Mouse (Mus musculus) liver, embryonic 16.5 days (tissue): ENCODE measurements at regions not wholly inside any gene's neighbourhood (a gene's known extent, or its start where the extent isn't known, plus 50 kb on each side); places are given as distances from the start of the nearest gene placed in this dataset.

Experiments used
- ATAC-seq: fragments of 200-750 bp; cut with Nextera tagmentation; 2 replicates; pipeline ENCODE4 v1.8.0; 2017; ENCODE audit warnings: low read depth, mild to moderate bottlenecking, moderate number of reproducible peaks, moderate library complexity
- H3K27ac ChIP-seq: fragments of 300-500 bp; sonication (generic); 2 replicates; pipeline ENCODE4 v1.5.1; 2014; ENCODE audit warnings: mild to moderate bottlenecking, low read length
- H3K27me3 ChIP-seq: fragments of 300-500 bp; sonication (generic); 2 replicates; pipeline ENCODE4 v1.6.1; 2014; ENCODE audit warnings: low read depth, low read length, mixed read lengths; ENCODE audit not compliant: control insufficient read depth, insufficient read depth
- H3K36me3 ChIP-seq: fragments of 300-500 bp; sonication (generic); 2 replicates; pipeline ENCODE4 v1.6.1; 2014; ENCODE audit warnings: mild to moderate bottlenecking; ENCODE audit not compliant: control insufficient read depth, insufficient read depth
- H3K4me1 ChIP-seq: fragments of 300-500 bp; sonication (generic); 2 replicates; pipeline ENCODE4 v1.6.1; 2014; ENCODE audit warnings: low read depth, low read length, mixed read lengths; ENCODE audit not compliant: control insufficient read depth
- H3K4me2 ChIP-seq: fragments of 300-500 bp; sonication (generic); 2 replicates; pipeline ENCODE4 v1.6.1; 2014; ENCODE audit warnings: low read depth, low read length, mixed read lengths
- H3K4me3 ChIP-seq: fragments of 300-500 bp; sonication (generic); 2 replicates; pipeline ENCODE4 v1.5.1; 2014; ENCODE audit warnings: low read depth, mild to moderate bottlenecking, low read length
- H3K9ac ChIP-seq: fragments of 300-500 bp; sonication (generic); 2 replicates; pipeline ENCODE4 v1.6.1; 2014; ENCODE audit warnings: low read depth, low read length
- H3K9me3 ChIP-seq: fragments of 300-500 bp; sonication (generic); replicated peaks from 2 replicates; pipeline ENCODE4 v1.6.1; 2016; ENCODE audit warnings: low read length; ENCODE audit not compliant: control insufficient read depth
- WGBS: fragments of 180-500 bp; shearing (Covaris S2); extraction: QIAGEN DNeasy Blood & Tissue Kit; methylation state at CpG from one replicate; pipeline ENCODE4 v1.1.7; 2014; ENCODE audit not compliant: insufficient replicate concordance; 5-methylcytosine and 5-hydroxymethylcytosine counted together

DNA sequence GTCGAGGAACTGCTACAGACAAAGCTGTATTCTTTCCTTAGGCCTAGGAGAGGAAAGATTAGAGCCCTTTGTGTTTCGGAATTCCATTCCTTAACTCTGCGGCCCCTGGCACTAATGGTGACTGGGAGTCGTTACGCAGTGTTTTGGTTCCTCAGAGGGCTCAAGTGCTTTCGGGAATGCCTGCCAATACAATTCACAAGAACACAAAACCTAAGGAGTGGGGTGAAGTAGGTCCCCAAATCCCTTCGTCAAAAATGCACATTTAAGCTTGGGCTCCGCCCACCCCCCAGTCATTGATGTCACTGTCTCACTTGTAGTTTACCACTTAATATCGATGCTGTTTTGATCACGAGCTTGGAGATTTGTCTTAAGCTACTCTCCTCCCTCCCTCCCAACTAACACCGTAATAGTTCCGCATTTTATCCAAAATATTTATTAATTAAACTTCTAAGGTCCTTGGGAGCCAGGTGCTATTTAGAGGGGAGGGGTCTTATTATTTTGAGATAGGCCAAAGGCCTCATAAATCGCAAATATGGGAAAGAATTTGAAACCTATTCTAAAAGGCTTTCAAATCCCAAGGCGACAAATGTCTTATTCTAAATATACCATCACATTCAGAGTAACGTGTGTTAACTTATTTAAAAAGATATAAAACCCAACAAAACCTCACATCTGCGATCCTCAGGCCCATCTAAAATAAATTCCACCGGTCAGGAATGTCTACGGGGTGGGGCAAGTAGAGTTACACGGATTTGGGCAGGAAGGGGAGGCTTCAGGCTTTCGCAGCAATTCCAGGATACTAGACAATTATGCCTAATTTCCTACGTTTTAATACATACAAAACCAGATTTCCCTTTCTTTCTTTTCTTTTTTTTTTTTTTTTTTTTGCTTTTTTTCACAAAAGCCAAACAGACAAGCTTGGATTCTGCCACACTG is 75.6 kb upstream of the Chd2 start:
- Histone ChIP-seq H3K4me1 (peaks cover 6% of the 10 kb centered on the region), H3K4me3 (peak overlapping the region; percentile 77), H3K27me3 (no peaks in the 10 kb centered on the region), H3K9ac (peak overlapping the region; percentile 88), H3K9me3 (no peaks in the 10 kb centered on the region), H3K27ac (peak overlapping the region; percentile 97), H3K4me2 (peak overlapping the region; percentile 91), H3K36me3 (no peaks in the 10 kb centered on the region)
- ATAC-seq = no peak
- WGBS = 15% methylated on average over 21 of the region's 21 CpGs

DNA sequence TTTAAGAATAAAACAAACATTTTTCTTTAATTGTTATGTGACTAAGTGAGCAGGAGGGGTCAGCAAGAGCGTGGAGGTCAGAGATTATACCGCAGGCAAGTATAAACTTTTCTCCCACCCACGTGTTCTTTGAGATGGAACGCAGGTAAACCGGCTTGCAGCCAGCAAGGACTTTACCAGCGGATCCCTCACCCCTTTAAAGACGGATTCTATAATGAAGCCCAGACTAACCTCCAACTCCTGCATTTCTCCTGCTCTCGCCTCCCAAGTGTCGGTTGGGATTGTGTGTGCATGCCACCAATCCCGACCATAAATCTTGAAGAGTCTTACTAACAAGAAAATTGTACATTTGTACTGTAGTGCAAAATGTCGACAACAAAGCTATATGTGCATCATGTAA is 74.4 kb upstream of the Chd2 start:
- H3K9ac ChIP-seq = no peak overlapping the region
- H3K4me1 ChIP-seq = peaks cover 6% of the 10 kb centered on the region
- H3K4me2 ChIP-seq = no peak overlapping the region
- WGBS = 69% methylated on average over 11 of the region's 11 CpGs
- H3K9me3 ChIP-seq = no peaks in the 10 kb centered on the region
- H3K4me3 ChIP-seq = no peak overlapping the region
- H3K36me3 ChIP-seq = no peaks in the 10 kb centered on the region
- no peak overlapping the region for H3K27ac ChIP-seq
- no peaks in the 10 kb centered on the region for H3K27me3 ChIP-seq
- no peak for ATAC-seq

DNA sequence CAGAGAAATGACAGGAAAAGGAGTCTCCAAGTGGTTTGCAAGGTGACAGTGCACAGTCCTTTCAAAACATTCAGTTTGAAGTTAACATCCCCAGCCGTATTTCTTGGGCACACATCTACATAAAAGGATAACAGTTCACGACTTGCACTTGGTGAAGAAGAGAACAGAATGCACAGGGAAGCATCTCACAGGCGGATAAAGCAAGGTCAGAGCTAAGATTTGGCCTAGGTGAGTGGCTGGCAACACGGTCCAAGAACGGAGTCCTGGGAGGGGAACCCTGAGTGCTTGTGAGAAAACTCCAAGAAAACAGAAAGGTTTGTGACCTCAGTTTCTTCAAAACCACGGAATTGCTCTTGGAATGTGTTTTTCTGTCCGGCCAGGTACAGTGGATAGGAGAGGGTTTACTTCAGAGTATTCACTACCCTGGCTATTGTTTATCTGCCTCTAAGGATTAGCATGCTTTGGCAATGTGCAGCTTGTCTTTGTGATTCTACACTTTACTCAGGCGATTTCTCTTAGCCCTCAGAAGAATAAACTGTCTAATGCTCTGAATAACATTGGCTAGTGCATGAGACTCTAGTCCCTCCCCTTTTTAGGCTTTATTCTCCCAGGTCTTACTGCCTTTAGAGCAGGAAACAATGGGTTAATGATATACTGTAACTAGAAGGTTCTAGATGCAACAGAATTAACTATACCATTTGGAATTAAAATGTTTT is 73.4 kb upstream of the Chd2 start:
- 67% methylated on average over 8 of the region's 8 CpGs for WGBS
- H3K27me3 ChIP-seq = no peaks in the 10 kb centered on the region

DNA sequence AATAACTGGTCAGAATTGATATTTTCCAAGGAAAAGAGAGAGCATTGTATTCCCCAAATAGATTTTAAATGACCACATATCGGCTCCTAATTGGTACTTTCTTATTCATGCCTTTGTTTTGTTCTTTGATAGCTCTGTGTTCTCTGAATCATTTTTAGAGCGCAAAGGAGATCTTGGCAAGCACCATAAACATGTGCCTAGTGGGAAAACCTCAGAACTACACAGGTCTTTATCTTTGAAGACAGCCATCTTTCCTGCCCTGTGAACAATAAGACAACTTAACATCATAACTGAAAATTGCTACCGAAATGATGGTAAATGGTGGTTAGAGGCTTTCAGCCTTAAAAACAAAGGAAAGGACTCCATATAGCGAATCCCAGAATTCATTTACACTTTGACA is 72.7 kb upstream of the Chd2 start:
- no peaks in the 10 kb centered on the region for H3K36me3 ChIP-seq
- H3K4me3 ChIP-seq = no peak overlapping the region
- ATAC-seq = no peak
- 57% methylated on average over 4 of the region's 4 CpGs for WGBS
- no peaks in the 10 kb centered on the region for H3K27me3 ChIP-seq
- H3K4me1 ChIP-seq = peaks cover 6% of the 10 kb centered on the region
- no peak overlapping the region for H3K4me2 ChIP-seq
- H3K9ac ChIP-seq = no peak overlapping the region
- H3K9me3 ChIP-seq = no peaks in the 10 kb centered on the region
- H3K27ac ChIP-seq = no peak overlapping the region

More for the DNA sequence above, 73.4 kb upstream of the Chd2 start:
- Histone ChIP-seq H3K9me3 (no peaks in the 10 kb centered on the region), H3K4me3 (no peak overlapping the region), H3K4me1 (peaks cover 6% of the 10 kb centered on the region), H3K36me3 (no peaks in the 10 kb centered on the region), H3K4me2 (no peak overlapping the region), H3K9ac (no peak overlapping the region), H3K27ac (no peak overlapping the region)
- ATAC-seq = no peak

DNA sequence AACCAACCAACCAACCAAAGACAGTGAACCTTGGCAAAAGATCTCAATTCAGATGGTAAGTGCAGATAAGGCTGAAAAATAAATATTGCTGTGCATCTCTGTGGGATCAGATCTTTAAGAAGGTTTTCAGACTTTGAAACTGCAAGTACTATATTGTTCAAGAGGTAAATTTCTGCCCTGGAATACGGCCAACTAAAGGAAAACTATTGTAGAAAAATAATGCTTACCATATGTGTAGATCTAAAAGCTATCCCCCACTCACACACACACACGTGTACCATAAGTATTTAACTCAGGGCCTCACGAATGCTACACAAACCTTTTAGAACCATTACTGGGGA is 71.1 kb upstream of the Chd2 start:
- WGBS = 60% methylated on average over 3 of the region's 3 CpGs
- H3K27ac ChIP-seq = no peak overlapping the region

DNA sequence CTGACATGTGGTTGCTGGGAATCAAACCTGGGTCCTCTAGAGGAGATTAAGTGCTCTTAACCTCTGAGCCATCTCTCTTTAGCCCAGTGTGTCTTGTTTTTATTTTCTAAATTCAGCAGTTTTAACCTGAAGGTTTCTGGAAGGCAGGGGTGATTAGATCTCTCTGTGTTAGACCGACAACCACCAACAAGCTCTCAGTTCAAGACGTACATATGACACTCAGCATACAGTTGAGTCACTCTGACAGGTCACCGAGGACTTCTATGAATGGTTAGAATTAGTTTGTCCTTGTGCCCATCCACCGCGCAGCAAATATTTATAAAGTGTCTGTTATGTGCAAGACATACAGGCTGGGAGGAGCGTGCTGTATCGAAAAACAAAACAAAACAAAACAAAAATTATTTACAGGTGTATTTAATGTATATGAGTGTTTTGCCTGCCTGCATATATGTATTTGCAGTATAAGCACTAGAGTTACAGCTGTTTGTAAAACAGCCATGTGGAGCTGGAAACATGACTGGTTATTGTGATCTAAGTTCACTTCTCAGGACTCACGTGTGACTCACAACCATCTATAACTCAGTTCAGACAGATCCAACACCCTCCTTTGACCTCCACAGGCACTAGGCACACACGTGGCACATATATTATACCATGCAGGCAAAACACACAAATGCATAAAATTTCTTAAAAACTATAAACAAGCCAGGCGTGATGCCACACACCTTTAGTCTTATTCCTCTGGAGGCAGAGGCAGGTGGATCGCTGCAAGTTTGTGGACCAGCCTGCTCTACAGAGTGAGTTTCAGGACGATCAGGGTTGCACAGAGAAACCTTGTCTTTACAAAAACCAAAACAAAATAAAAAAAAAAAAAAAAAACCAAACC is 70.5 kb upstream of the Chd2 start:
- H3K27ac ChIP-seq = no peak overlapping the region
- H3K27me3 ChIP-seq = no peaks in the 10 kb centered on the region
- H3K36me3 ChIP-seq = no peaks in the 10 kb centered on the region
- no peak overlapping the region for H3K4me2 ChIP-seq
- H3K4me1 ChIP-seq = peaks cover 17% of the 10 kb centered on the region
- no peak overlapping the region for H3K9ac ChIP-seq
- H3K4me3 ChIP-seq = no peak overlapping the region
- no peak for ATAC-seq
- 77% methylated on average over 12 of the region's 12 CpGs for WGBS
- no peaks in the 10 kb centered on the region for H3K9me3 ChIP-seq

More for the DNA sequence above, 71.1 kb upstream of the Chd2 start:
- Histone ChIP-seq H3K9me3 (no peaks in the 10 kb centered on the region), H3K4me2 (no peak overlapping the region), H3K27me3 (no peaks in the 10 kb centered on the region), H3K4me1 (peaks cover 15% of the 10 kb centered on the region), H3K4me3 (no peak overlapping the region), H3K36me3 (no peaks in the 10 kb centered on the region), H3K9ac (no peak overlapping the region)
- no peak for ATAC-seq

DNA sequence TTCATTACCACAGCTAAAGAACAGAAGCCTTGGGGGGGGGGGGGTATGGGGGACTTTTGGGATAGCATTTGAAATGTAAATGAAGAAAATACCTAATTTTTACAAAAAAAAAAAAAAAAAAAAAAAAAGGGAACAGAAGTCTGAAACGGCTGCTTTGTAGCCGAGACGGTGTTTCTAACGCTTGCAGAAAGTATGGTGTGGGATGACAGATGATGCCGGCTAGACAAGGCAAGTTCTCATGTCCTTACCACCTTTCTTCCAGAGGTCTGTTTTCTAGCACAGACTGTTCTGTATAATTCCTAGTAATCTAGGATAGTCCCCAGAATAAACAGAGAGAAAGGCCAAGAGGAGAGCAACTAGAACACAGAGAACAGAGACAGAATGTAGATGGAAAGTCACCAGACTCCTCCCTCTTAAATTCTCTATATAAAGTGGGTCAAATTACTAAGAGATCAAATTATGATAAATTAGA is 67.2 kb upstream of the Chd2 start:
- H3K9ac ChIP-seq = no peak overlapping the region
- 15% methylated on average over 5 of the region's 5 CpGs for WGBS
- H3K27ac ChIP-seq = no peak overlapping the region

DNA sequence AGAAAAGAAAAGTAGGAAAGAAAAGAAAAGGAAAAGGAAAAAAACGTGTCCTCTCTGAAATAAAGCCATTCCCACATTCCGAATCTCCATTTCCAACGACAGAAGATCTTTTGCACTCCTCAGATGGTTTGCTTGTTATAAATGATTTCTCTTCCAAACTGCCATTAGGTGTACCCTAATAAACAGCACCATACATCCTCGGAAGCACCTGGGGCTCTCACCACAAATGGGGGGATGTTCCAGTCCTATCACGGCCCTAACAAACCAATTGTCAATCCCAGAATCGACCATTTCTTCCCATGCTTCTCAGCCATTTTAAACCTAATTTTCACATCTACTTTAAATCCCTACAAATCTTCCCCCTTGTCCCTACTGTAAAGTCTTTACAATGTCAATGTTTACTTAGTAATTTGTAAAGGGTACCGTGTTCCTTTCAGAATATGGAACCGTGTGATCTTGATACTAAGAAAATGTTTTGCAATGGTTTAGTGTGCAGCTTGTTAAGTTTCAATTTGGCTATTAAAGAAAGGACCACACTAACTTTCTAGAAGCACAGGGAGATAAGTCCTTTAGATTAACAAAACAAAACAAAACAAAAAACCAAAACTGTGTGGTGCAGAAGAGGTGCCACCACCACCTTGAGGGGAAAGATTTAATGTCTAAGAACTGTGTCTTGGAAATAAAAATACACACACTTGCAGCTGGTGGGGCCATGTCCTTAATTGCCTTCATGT is 66.6 kb upstream of the Chd2 start:
- no peaks in the 10 kb centered on the region for H3K36me3 ChIP-seq
- H3K27me3 ChIP-seq = no peaks in the 10 kb centered on the region
- H3K4me3 ChIP-seq = peak overlapping the region; percentile 23; the same call in 1 of the 2 replicates
- no peak overlapping the region for H3K27ac ChIP-seq
- no peak for ATAC-seq
- H3K9me3 ChIP-seq = no peaks in the 10 kb centered on the region
- peaks cover 19% of the 10 kb centered on the region for H3K4me1 ChIP-seq
- 23% methylated on average over 8 of the region's 8 CpGs for WGBS
- no peak overlapping the region for H3K9ac ChIP-seq
- peak overlapping the region; percentile 89 for H3K4me2 ChIP-seq

More for the DNA sequence above, 67.2 kb upstream of the Chd2 start:
- no peak for ATAC-seq
- Histone ChIP-seq H3K4me2 (no peak overlapping the region), H3K4me1 (peaks cover 19% of the 10 kb centered on the region), H3K27me3 (no peaks in the 10 kb centered on the region), H3K36me3 (no peaks in the 10 kb centered on the region), H3K4me3 (no peak overlapping the region), H3K9me3 (no peaks in the 10 kb centered on the region)
